Mouse (Mus musculus): ENCODE measurements at regions not wholly inside any gene's neighbourhood (a gene's known extent, or its start where the extent isn't known, plus 50 kb on each side); places are given as distances from the start of the nearest gene placed in this dataset.

- WGBS = 82% methylated on average over 3 of the region's 3 CpGs
- DNase-seq (no peak), ATAC-seq (no peak)
- TF ChIP-seq CTCF (IDR thresholded peaks at IDR 0.05; ENCODE audit: low read depth) = no peak
- H3K4me1 ChIP-seq (ENCODE audit: insufficient read depth) = no peaks in the 10 kb centered on the region
- no peak overlapping the region for H3K9ac ChIP-seq
- H3K36me3 ChIP-seq (ENCODE audit: insufficient read depth) = no peaks in the 10 kb centered on the region
- H3K4me3 ChIP-seq (ENCODE audit: low read depth, low read length) = no peak overlapping the region
- no peak overlapping the region for H3K4me2 ChIP-seq (ENCODE audit: low read depth)
- H3K27ac ChIP-seq (ENCODE audit: low read depth, low read length) = no peak overlapping the region
- H3K27me3 ChIP-seq (ENCODE audit: insufficient read depth, low read length) = no peaks in the 10 kb centered on the region
- no peaks in the 10 kb centered on the region for H3K9me3 ChIP-seq (ENCODE audit: low read length)
Observed at GRCm38 (mm10) chr12:113259476-113259875, 73.7 kb downstream of the Tmem121 start.

GRCm38 (mm10) chr12:113260304-113260703 is 74.6 kb downstream of the Tmem121 start:
- 88% methylated on average over 6 of the region's 6 CpGs for WGBS
- ATAC-seq = no peak
- H3K9me3 ChIP-seq (ENCODE audit: low read length) = no peaks in the 10 kb centered on the region
- H3K27me3 ChIP-seq (ENCODE audit: insufficient read depth, low read length) = no peaks in the 10 kb centered on the region
- no peak overlapping the region for H3K4me3 ChIP-seq (ENCODE audit: low read depth, low read length)
- H3K4me2 ChIP-seq (ENCODE audit: low read depth) = no peak overlapping the region
- no peaks in the 10 kb centered on the region for H3K4me1 ChIP-seq (ENCODE audit: insufficient read depth)
- H3K9ac ChIP-seq = no peak overlapping the region
- H3K36me3 ChIP-seq (ENCODE audit: insufficient read depth) = no peaks in the 10 kb centered on the region
- H3K27ac ChIP-seq (ENCODE audit: low read depth, low read length) = no peak overlapping the region
- DNase-seq = no peak
- no peak for TF ChIP-seq CTCF (IDR thresholded peaks at IDR 0.05; ENCODE audit: low read depth)

- WGBS = 68% methylated on average over 2 of the region's 2 CpGs
- Histone ChIP-seq H3K4me3 (ENCODE audit: low read depth, low read length) (no peak overlapping the region), H3K4me1 (ENCODE audit: insufficient read depth) (no peaks in the 10 kb centered on the region), H3K4me2 (ENCODE audit: low read depth) (no peak overlapping the region), H3K9ac (no peak overlapping the region), H3K9me3 (ENCODE audit: low read length) (no peaks in the 10 kb centered on the region), H3K27me3 (ENCODE audit: insufficient read depth, low read length) (no peaks in the 10 kb centered on the region), H3K36me3 (ENCODE audit: insufficient read depth) (no peaks in the 10 kb centered on the region), H3K27ac (ENCODE audit: low read depth, low read length) (no peak overlapping the region)
- DNase-seq (no peak), ATAC-seq (no peak)
- no peak for TF ChIP-seq CTCF (IDR thresholded peaks at IDR 0.05; ENCODE audit: low read depth)
Observed at GRCm38 (mm10) chr12:113275934-113276333, 90.2 kb downstream of the Tmem121 start.

DNA sequence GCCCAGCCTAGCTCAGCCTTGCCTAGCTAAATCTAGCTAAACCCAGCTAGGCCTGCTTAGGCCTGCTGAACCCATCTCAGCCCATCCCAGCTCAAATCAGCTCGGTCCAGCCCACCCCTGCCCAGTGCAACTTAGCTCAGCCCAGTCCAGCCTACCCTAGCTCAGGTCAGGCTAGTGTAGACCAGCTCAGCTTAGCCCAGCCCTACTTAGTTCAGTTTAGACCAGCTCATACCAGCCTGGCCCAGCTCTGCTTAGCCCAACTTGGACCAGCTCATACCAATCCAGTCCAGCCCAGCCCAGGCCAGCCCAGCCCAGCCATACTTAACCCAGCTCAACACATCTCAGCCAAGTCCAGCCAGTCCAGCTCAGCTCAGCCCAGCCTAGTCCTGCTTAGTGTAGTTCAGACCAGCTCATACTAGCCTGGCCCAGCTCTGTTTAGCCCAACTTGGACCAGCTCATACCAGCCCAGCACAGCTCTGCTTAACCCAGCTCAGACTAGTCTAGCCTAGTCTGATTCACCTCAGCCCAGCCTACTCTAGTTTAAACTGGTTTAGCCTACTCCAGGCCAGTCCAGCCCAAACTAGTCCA is 90.7 kb downstream of the Tmem121 start:
- H3K9ac ChIP-seq = no peak overlapping the region
- WGBS = 79% methylated on average over 1 of the region's 1 CpGs
- no peaks in the 10 kb centered on the region for H3K27me3 ChIP-seq (ENCODE audit: insufficient read depth, low read length)
- H3K36me3 ChIP-seq (ENCODE audit: insufficient read depth) = no peaks in the 10 kb centered on the region
- DNase-seq (no peak), ATAC-seq (peak; percentile 10; the same call in 1 of the 2 replicates)
- no peak overlapping the region for H3K4me3 ChIP-seq (ENCODE audit: low read depth, low read length)
- no peak overlapping the region for H3K27ac ChIP-seq (ENCODE audit: low read depth, low read length)
- no peaks in the 10 kb centered on the region for H3K4me1 ChIP-seq (ENCODE audit: insufficient read depth)
- TF ChIP-seq CTCF (IDR thresholded peaks at IDR 0.05; ENCODE audit: low read depth) = no peak
- no peaks in the 10 kb centered on the region for H3K9me3 ChIP-seq (ENCODE audit: low read length)
- no peak overlapping the region for H3K4me2 ChIP-seq (ENCODE audit: low read depth)

- no peak overlapping the region for H3K4me2 ChIP-seq (ENCODE audit: low read depth)
- ATAC-seq (no peak), DNase-seq (no peak)
- WGBS = 87% methylated on average over 5 of the region's 5 CpGs
- no peaks in the 10 kb centered on the region for H3K36me3 ChIP-seq (ENCODE audit: insufficient read depth)
- H3K27ac ChIP-seq (ENCODE audit: low read depth, low read length) = no peak overlapping the region
- H3K27me3 ChIP-seq (ENCODE audit: insufficient read depth, low read length) = no peaks in the 10 kb centered on the region
- TF ChIP-seq CTCF (IDR thresholded peaks at IDR 0.05; ENCODE audit: low read depth) = no peak
- H3K9me3 ChIP-seq (ENCODE audit: low read length) = no peaks in the 10 kb centered on the region
- no peak overlapping the region for H3K4me3 ChIP-seq (ENCODE audit: low read depth, low read length)
- no peaks in the 10 kb centered on the region for H3K4me1 ChIP-seq (ENCODE audit: insufficient read depth)
- no peak overlapping the region for H3K9ac ChIP-seq
Observed at GRCm38 (mm10) chr12:113277741-113278140, 92.0 kb downstream of the Tmem121 start.

GRCm38 (mm10) chr12:113292029-113292809 is 106.5 kb downstream of the Tmem121 start:
- no peaks in the 10 kb centered on the region for H3K4me1 ChIP-seq (ENCODE audit: insufficient read depth)
- WGBS = 34% methylated on average over 1 of the region's 1 CpGs
- H3K27ac ChIP-seq (ENCODE audit: low read depth, low read length) = no peak overlapping the region
- ATAC-seq (no peak), DNase-seq (no peak)
- no peak for TF ChIP-seq CTCF (IDR thresholded peaks at IDR 0.05; ENCODE audit: low read depth)
- H3K36me3 ChIP-seq (ENCODE audit: insufficient read depth) = no peaks in the 10 kb centered on the region
- H3K9me3 ChIP-seq (ENCODE audit: low read length) = no peaks in the 10 kb centered on the region
- no peak overlapping the region for H3K4me3 ChIP-seq (ENCODE audit: low read depth, low read length)
- no peak overlapping the region for H3K4me2 ChIP-seq (ENCODE audit: low read depth)
- no peaks in the 10 kb centered on the region for H3K27me3 ChIP-seq (ENCODE audit: insufficient read depth, low read length)
- no peak overlapping the region for H3K9ac ChIP-seq

DNA sequence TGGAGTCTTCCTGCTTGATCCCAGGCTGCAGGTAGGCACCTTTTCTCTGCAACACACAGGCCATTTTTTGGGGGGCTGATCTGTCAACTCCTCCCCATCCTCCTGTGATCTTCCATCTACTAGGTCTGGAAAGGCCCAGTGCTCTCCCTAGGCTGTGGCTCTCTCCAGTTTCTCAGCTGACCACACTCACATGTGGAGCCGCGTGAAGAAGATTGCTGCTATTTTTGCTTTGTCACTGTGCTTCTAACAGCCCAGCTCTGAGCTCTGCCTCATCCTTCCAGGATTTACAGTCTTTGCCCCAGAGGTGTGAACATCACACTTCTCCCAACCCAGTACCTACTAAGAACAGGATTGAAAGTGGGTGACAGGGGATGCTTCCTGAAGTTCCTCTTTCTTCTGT is 110.2 kb downstream of the Tmem121 start:
- H3K9me3 ChIP-seq (ENCODE audit: low read length) = no peaks in the 10 kb centered on the region
- ATAC-seq = no peak
- H3K27ac ChIP-seq (ENCODE audit: low read depth, low read length) = no peak overlapping the region
- no peak overlapping the region for H3K4me3 ChIP-seq (ENCODE audit: low read depth, low read length)
- no peak for DNase-seq
- 90% methylated on average over 2 of the region's 2 CpGs for WGBS
- no peak overlapping the region for H3K4me2 ChIP-seq (ENCODE audit: low read depth)
- no peak for TF ChIP-seq CTCF (IDR thresholded peaks at IDR 0.05; ENCODE audit: low read depth)
- H3K36me3 ChIP-seq (ENCODE audit: insufficient read depth) = no peaks in the 10 kb centered on the region
- no peak overlapping the region for H3K9ac ChIP-seq
- no peaks in the 10 kb centered on the region for H3K4me1 ChIP-seq (ENCODE audit: insufficient read depth)
- no peaks in the 10 kb centered on the region for H3K27me3 ChIP-seq (ENCODE audit: insufficient read depth, low read length)

Data from forebrain, postnatal 0 days (tissue).